Mouse (Mus musculus) cortical plate, adult 2 months (tissue): ENCODE data around the gene Rnf166.

ENCODE experiments used
- CTCF ChIP-seq: fragments of 200-500 bp; IDR thresholded peaks from 2 replicates; pipeline ENCODE4 v1.5.1; 2011; ENCODE audit warnings: mild to moderate bottlenecking, control low read depth, low read length; ENCODE audit not compliant: insufficient read depth; ENCODE audit errors: extremely low read depth
- POLR2A ChIP-seq: fragments of 200-500 bp; IDR thresholded peaks from 2 replicates; pipeline ENCODE4 v1.6.1; 2011; ENCODE audit warnings: mild to moderate bottlenecking, low read length, control low read depth; ENCODE audit not compliant: insufficient read depth; ENCODE audit errors: extremely low read depth

GRCm38 (mm10) chr8:122435375-122435774 lies 40.5 kb downstream of the Rnf166 start:
- TF ChIP-seq CTCF (peak; percentile 24; the same call in 1 of the 2 replicates), POLR2A (no peak)
